Mouse (Mus musculus) granulocyte monocyte progenitor cell, adult 5-6 weeks (primary cell): ENCODE data around the gene Gm12248. TPM values are rescaled to one million over a fixed set of nuclear protein-coding genes. Genes with fewer than 3 reads are reported as not detected.
A peak's percentile ranks its signal among the peaks of the same experiment; 100 is the strongest.

Source experiments
- ATAC-seq: replicated peaks from 2 replicates; pipeline ENCODE4 v1.8.0; 2016; ENCODE audit warnings: mild to moderate bottlenecking, moderate TSS enrichment, inconsistent platforms; ENCODE audit not compliant: poor library complexity, severe bottlenecking
- total RNA-seq, 2 experiments: library from RNA; stranded (forward) in 1 of 2; stranded (reverse) in 1 of 2; fragments of 200-712, 200-1000 nt in 1 of 2; fragments of >200 nt in 1 of 2; fragmentation: Nextera tagmentation in 1 of 2; gene quantifications; 2 replicates each; pipeline ENCODE4 v1.2.3; 2014 to 2017

The Gm12248 gene
- total RNA-seq, 2 experiments from 2014 or later: 0.21 TPM; not detected in 1

DNA sequence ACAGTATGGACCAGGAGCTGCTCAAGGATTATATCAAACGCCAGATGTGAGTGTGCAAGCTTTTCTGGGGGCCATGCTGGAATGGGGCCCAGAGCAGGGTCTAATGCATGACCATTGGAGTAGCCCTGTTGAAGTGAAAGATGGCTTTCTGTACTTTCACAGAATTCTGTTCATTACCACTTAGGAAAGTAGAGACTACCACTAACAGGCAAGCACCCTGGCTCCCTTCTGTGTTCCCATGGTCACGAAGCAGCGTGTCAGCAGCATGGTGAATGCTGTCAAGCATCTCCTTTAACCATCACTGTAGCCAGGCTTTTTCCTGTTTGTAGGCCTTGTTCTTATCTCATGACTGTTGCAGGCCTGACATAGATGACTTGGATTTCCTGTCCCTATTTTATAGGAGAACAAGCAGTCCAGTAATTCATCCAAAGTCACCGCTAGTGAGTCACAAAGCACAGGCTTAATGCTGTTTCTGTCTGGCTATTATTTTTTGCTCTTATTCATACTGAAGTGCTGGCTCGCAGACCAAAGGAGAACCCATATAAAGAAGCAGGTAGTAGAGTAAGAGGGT, 50.0 kb downstream of the Gm12248 start:
- ATAC-seq: no peak

DNA sequence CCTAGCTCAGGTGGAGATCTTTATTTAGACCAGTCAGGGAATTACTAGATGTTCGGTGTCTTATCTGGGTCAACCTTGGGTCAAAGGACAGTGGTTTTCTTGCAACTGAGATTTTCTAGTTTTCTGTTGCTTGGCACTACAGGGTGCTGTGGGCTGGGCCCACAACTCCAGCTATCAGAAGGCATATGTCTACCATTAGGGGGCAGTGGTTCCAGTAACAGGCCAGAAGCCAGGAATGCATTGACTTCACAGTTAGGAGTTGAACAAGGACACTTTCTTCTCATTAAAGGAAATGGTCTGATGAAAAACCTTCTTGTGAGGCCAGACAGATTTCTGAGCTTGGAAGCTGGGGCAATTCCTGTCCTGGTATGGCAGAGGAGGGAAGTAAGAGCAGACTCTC, 53.9 kb downstream of the Gm12248 start:
- ATAC-seq: peak; percentile 77

DNA sequence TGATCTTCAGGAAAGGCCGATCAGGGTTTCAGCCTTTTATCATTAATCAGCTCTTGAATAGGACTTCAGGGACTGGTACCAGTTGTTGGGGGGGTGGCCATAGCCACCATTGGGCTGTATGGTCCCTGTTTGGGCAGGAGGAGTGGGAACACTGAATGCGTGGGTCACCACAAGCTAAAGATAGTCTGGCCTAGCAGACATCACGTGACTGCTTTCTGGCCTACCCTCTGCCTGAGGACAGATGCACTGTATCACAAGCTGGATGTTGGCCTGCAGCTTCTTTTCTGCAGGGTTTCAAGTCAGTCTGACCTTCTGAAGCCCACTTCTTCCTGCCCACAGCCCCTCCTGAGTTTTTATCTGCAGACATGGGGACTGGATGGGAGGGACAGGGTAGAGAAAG, 59.3 kb downstream of the Gm12248 start:
- ATAC-seq: no peak

DNA sequence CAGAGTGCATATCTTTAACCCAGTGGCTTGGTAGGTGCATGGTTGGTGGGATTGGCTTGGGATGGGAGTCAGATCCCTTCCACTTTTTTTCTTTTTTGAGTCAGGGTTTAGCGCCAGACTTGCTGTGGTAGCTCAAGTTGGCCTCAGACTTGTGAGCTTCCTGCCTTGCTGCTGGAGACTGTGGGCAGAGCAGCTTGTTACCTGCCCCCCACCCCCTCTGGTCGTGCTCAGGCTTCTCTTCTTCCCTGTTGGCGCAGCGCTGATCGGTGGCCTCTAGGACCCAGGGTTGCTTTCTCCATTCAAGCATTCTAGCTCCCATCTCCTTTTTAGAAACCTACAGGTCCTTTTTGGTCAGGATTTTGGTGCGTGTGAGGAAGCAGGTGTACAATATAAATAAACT, 61.8 kb downstream of the Gm12248 start:
- ATAC-seq: 0 out of 2 replicates have a peak, but pooled peaks have one; percentile 31

DNA sequence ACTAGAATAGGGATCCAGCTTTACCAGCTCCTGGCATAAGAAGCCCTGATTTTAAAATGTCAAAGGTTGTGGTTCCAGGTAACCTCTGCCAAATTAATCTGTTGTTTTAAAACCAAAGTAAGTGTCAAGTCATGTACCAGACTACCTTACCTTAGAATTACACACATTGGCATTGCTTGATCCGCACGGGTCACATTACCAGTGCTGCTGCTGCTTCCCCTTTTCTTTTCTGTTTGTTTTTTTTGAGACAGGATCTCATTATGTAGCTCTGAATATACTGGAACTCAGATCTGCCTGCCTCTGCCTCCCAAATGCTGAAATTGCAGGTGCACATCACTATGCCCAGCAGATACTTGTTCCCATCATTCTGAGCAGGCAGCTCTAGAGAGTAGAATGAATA, 63.1 kb downstream of the Gm12248 start:
- peak; percentile 58 for ATAC-seq

DNA sequence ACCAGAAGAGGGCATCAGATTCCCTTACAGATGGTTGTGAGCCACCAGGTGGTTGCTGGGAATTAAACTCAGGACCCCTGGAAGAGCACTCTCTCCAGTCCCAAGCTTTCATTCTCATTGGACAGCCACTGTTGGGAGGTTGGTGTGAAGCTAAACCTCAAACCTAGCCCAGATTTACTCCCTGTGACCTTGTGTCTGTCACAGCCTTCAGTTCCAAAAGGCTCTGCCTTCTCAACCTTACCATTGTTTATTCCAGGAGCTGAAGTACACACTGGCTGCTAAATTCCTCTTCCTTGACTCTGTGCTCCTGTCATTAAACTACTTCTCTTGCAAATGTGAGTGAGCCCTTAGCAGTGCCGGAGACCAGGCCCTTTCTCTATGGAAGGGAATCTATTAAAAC, 64.0 kb downstream of the Gm12248 start:
- no peak for ATAC-seq

DNA sequence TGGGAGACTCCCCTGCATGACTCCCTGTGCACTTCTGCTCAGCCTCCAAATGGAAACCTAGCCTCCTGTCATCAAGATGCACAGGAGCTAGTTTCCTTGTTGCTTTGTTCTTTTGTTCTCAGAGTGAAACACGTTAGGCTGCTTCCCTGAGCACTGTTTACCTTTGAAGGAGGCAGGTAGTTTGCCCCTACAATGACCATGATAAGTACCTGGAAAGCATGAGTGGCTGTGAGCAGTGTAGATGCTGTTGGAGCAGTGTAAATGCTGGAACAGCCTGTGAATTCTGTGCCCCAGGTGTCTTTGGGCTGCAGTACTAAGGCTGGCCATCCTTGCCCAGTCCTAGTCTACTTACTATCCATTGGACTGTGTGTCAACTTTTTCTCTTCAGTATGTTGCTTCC, 66.1 kb downstream of the Gm12248 start:
- no peak for ATAC-seq

DNA sequence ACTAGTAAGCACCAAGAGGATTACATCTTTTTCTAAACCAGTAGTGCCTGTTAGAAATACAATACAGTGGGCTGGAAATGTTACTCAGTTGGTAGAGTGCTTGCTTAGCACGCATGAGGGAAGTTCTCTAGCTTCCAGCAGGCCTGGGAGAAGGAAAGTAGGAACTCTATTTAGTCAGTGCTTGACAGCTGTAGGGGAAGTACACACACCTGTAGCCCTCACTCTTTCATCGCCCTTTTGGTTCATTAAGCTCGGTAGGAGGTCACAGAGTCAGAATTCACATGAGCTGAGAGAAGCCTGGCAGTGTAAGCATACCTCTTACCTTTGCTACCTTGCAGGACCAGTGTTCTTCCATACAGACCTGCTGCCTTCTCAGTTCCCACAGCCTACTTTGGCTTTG, 66.6 kb downstream of the Gm12248 start:
- ATAC-seq: no peak

DNA sequence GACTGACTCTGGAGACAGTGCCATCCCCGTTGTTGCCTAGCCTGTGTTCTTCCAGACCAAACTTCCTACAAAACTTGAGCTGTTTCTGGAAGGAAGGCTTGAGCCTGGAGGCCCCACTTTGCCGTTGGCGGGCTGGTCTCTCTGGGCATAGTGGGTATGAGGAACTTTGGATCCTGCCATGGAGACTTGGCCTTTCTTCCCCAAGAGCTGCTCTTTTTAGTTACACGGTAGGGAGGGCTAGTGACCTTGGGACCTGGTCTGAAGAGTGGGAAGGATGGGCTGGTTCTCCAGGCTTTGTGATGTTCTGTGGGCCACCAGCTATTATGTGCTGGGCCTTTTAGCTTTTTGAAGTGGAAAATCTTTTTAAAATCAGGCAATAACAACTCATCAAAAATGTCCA, 67.1 kb downstream of the Gm12248 start:
- ATAC-seq: no peak

DNA sequence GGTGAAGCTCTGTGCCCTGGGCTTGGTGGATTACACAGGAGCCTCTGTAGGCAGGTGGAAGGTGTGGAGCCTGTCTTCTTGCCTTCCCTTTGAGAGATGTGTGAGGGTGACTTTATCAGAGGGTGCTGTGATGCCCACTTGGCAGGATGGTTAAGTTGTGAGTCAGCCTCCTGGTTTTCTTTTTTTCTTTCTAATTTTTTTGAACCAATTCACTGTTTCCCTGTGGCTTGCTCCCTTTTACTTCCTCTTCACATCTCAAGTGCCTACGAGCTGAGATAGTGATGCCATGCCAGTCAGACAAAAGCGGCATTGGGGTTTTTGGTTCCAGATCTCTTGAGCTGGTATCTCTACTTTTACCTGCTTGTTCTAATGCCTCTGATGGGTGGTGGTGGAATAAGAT, 68.3 kb downstream of the Gm12248 start:
- peak; percentile 51 for ATAC-seq

DNA sequence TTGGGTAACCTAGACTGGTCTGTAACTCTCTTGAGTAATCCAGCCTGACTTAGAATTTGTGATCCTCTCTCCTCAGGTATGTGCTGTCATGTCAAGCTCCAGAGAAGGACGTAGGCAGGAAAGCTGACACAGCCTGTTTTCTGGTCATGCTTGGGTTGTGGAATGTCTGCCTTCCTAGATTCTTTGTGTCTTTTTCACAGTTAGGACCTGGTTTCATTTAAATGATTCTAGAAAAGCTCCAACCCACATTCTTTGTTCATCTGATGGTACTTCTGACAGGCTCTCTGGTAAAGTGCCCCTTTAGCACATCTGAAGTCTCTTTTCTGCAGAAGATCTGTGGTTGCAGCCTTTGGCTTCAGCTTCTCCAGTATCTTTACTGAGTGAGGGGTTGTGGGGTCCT, 68.7 kb downstream of the Gm12248 start:
- ATAC-seq: peak; percentile 15; the same call in 1 of the 2 replicates

DNA sequence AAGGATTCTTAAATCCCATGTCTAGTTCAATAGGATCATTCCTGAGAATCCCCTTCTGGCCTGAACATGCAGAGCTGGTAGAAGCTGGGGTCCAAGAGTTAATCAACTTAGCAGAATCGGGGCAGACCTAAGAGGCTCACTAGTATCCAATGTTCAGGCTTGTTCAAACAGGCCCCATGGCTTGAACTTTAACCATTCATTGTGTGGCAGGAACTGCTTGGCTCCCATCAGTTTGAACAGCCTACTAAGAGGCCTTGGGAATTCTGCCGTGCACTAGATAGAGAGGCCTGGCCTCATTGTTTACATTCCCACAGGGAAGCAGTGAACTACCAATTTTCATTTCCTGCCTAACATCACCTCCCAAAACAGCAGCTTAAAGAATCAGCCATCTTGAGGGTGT, 71.3 kb downstream of the Gm12248 start:
- ATAC-seq: no peak

DNA sequence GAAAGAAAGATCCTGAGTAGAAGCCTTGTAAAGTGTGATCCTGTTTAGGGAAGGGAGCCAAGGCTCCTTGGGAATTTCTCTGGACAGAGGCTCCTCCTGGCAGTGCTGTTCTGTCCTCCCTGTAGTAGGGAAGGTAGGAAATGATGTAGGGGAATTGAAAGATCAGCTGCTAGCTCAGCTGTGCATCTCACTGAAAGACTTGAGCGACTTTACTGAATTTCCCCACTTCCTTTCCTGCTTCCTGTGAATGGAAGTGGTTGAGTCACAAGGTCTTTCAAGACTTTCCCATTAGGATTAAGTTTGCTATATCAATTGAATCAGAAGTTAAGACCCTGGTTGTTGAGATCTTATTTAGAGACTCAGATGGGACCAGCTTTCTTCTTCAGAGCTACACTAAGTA, 71.8 kb downstream of the Gm12248 start:
- peak; percentile 36 for ATAC-seq

DNA sequence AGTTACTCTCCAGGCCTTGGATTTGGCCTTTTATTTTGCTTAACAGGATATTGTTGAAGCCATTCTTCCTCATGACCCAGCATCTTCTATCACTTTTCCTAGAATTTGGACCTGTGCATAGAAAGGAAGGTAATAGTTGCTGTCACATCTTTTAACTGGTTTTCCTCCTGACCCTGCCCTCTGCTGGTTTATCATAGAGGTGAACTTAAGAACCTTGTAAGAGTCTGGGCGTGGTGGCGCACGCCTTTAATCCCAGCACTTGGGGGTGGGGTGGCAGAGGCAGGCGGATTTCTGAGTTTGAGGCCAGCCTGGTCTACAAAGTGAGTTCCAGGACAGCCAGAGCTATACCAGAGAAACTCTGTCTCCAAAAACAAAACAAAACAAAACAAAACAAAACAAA, 74.2 kb downstream of the Gm12248 start:
- no peak for ATAC-seq

DNA sequence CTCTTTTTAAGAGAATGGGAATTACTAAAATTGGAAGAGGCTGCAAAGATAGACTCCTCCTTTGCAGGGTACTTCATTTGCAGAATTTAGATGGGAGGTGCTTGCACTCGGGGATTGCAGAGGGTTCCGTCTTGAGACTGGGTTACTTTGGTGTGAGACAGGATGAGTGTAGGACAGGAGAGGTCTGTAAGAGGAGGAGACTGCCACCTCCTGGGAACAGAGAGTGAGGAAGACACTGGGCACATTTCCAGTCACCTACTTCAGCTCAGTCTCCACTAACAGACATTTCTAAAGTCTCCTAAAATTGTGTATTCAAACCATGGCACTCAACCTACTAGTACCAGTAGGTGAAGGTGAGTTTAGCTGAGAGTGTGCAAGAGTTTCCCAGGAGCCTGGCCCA, 74.6 kb downstream of the Gm12248 start:
- no peak for ATAC-seq

DNA sequence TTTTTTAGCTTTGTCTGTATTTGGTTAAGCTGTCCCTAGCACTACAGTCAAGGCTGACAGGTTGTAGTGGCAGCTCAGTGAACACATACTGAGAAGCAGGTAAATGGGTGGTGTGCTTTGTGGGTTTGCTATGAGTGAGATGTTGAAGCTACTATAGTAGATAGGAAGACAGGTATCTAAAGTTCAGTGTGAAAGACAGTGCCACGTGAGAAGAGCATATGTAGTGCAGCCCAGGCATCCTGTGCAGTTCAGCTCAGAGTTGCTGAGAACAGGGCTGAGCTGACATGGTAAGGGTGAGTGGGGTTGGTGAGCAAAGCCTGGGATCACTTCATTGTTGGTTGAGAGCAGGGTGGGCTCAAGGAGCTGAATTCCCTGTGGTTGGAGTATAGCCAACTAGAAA, 75.5 kb downstream of the Gm12248 start:
- ATAC-seq: no peak

DNA sequence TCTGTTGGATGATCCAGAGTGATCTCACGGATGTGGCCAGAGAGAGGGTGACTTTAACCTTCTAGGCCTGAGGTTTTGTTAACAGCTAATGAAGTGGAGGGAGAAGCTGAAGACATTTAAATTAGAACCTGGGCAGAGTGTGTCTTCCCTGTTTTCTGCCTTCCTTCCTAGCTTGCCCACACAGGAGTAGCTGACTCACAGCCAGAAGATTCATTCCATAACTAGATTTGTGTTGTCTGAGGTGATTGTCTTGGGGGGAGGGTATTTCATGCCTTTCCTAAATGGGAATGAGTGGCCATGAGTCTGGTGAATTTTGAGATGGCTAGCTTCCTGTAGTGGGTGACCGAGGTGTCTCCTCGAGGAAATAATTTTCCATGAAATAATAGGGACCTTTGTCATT, 76.6 kb downstream of the Gm12248 start:
- ATAC-seq: no peak

DNA sequence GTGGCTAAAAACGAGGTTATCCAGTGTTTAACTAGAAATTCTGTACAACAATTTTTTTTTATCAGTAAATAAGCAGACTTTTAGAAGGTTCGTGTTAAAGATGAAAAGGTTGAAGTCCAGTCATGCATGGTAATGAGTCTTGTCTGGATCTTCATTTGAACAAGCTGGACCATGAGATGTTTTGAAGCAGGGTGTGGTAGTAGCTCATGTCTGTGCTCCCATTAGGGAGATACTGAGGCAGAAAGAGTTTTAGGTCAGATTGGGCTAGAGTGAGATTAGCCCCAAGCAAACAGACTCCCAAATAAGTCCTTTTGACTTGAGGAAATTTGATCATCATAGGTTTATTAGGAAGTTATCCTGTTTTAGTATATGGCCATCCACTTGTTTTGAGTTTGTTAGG, 77.6 kb downstream of the Gm12248 start:
- no peak for ATAC-seq

DNA sequence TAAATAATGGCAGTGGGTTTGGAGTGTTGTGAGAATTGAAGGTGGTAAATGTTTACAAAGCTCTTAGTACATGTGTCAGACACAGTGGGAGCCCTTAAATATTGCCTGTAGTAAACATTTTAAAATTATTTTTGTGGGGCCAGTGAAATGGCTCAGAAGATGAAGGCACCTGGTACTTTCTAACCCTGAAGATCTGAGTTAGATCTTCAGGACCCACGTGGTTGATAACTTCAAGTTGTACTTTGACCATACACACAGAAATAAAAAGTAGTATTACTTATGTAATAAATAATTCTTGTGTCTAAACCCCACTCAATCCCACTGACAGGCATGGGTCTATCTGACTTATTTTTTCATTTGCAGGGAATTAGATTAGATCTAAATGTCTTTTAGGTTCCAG, 78.3 kb downstream of the Gm12248 start:
- ATAC-seq: no peak
